Mouse (Mus musculus): ENCODE measurements at regions not wholly inside any gene's neighbourhood (a gene's known extent, or its start where the extent isn't known, plus 50 kb on each side); places are given as distances from the start of the nearest gene placed in this dataset.

DNA sequence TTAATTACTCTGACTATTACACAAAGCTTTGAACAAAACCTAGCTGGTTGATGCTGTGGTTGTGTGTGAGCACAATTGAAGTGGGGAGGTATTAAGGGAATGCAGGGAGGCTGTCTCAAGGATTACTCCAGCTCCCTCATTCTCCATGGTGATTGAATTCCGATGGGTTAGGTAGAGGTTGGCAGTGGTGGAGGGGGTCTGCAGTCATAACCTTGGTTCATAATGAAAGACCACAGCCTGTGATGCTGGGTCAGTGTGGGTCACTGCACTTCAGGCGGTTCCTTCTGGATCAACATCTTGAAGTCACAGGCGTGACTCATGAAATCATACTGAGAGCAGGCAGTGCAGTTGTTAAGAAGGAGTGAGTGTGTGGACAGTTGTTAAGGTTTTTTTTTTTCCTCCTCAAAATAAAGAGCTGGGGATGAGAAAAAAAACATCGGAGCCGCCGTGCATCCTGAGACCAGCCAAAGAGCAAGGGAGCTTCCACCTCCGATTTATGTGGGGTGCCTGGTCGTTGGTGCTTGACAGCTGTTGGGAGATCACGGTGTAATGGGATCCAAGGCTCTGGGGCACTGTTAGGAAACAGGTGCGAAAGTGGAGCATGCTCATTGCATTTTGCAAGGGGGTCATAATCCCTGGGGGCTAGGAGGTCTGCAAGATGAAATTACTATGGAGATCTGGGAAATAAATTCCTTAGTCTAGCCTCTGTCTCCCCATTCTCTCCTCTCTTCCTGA is 161.5 kb upstream of the Cops8 start:
- TF ChIP-seq POLR2AphosphoS5 (IDR thresholded peaks at IDR 0.05; ENCODE audit: insufficient replicate concordance, low read depth, low read length), result no peak
- TF ChIP-seq CTCF (IDR thresholded peaks at IDR 0.05; ENCODE audit: low read depth, low read length), result no peak
- TF ChIP-seq GATA1 (IDR thresholded peaks at IDR 0.05; ENCODE audit: borderline replicate concordance, low read length), result no peak
- no peak for TF ChIP-seq TAL1 (conservative IDR thresholded peaks at IDR 0.05; ENCODE audit: low read depth, low read length)
